Mouse (Mus musculus) urinary bladder, postnatal 0 days (tissue): Measurements from ENCODE around the gene Urah. TPM values are rescaled to one million over a fixed set of nuclear protein-coding genes. Genes with fewer than 3 reads are reported as not detected.

ENCODE experiments used
- polyA plus RNA-seq: library from polyadenylated mRNA; unstranded; fragments of >200 nt; fragmentation: Nextera tagmentation; extraction: Ambion mirVana; gene quantifications from 2 replicates; pipeline ENCODE4 v1.2.1, GENCODE M21; 2015

The Urah gene
- 9.5 and 11.1 TPM in 2 replicates for polyA plus RNA-seq

GRCm38 (mm10) chr7:140834968-140835757 lies at the start of gene Urah:
Gene Urah (plus strand): TSS chr7:140835018.

GRCm38 (mm10) chr7:140787406-140788052 lies 47.3 kb upstream of the Urah start, which contains the start of gene Syce1:
Gene Syce1 (minus strand): TSS chr7:140787852.

GRCm38 (mm10) chr7:140821653-140822329 lies 13.0 kb upstream of the Urah start, which contains the start of gene Zfp941:
Gene Zfp941 (minus strand): TSS chr7:140822178.

GRCm38 (mm10) chr7:140844905-140845665 lies 10.3 kb downstream of the Urah start, which contains the start of gene Scgb1c1:
Gene Scgb1c1 (plus strand): TSS chr7:140845547.

GRCm38 (mm10) chr7:140847755-140848580 lies 13.2 kb downstream of the Urah start, which contains the start of gene Odf3:
Gene Odf3 (plus strand): TSS chr7:140847805.

GRCm38 (mm10) chr7:140855860-140856784 lies 21.3 kb downstream of the Urah start, which contains the start of gene Gm45785:
Gene Gm45785 (minus strand): TSS chr7:140856331.

GRCm38 (mm10) chr7:140856785-140857549 lies 22.1 kb downstream of the Urah start, which contains the start of gene Ric8a:
Gene Ric8a (plus strand): TSS chr7:140856957.

GRCm38 (mm10) chr7:140857550-140858505 lies 23.0 kb downstream of the Urah start, which contains the start of gene Bet1l:
Gene Bet1l (minus strand): TSS chr7:140857577.

GRCm38 (mm10) chr7:140881696-140882468 lies 47.1 kb downstream of the Urah start, which contains the start of the genes Psmd13 and Sirt3:
Gene Psmd13 (plus strand): TSS chr7:140881968.
Gene Sirt3 (minus strand): TSS chr7:140882309.

Other genes with a start within 250 kb of the Urah start
- not detected in 2 replicates for gene Olfr46, start 233.7 kb upstream of the Urah start, polyA plus RNA-seq
- not detected in 2 replicates for gene Olfr61, start 206.0 kb upstream of the Urah start, polyA plus RNA-seq
- gene Olfr53, start 188.6 kb upstream of the Urah start, polyA plus RNA-seq = not detected in 2 replicates
- not detected in 2 replicates for gene Olfr539, start 175.1 kb upstream of the Urah start, polyA plus RNA-seq
- not detected in 2 replicates for gene Olfr45, start 153.1 kb upstream of the Urah start, polyA plus RNA-seq
- gene Olfr541, start 137.8 kb upstream of the Urah start, polyA plus RNA-seq = not detected in 2 replicates
- 0.25 and 0.75 TPM in 2 replicates for gene Cyp2e1, start 71.3 kb upstream of the Urah start, polyA plus RNA-seq
- gene Syce1, start 47.2 kb upstream of the Urah start, polyA plus RNA-seq = 0.19 and 0.25 TPM in 2 replicates
- gene Zfp941, start 12.8 kb upstream of the Urah start, polyA plus RNA-seq = 0.55 and 0.98 TPM in 2 replicates
- not detected in 2 replicates for gene Scgb1c1, start 10.5 kb downstream of the Urah start, polyA plus RNA-seq
- 0.14 TPM in 1 of 2 replicates, not detected in the other for gene Odf3, start 12.8 kb downstream of the Urah start, polyA plus RNA-seq
- not detected in 2 replicates for gene Gm45785, start 21.3 kb downstream of the Urah start, polyA plus RNA-seq
- gene Ric8a, start 21.9 kb downstream of the Urah start, polyA plus RNA-seq = 50.8 and 53.1 TPM in 2 replicates
- 39.9 and 50.6 TPM in 2 replicates for gene Bet1l, start 22.6 kb downstream of the Urah start, polyA plus RNA-seq
- gene Psmd13, start 47.0 kb downstream of the Urah start, polyA plus RNA-seq = 160 and 172 TPM in 2 replicates
- 16.6 and 18.1 TPM in 2 replicates for gene Sirt3, start 47.3 kb downstream of the Urah start, polyA plus RNA-seq
- 0.43 and 0.74 TPM in 2 replicates for gene Cox8b, start 65.4 kb downstream of the Urah start, polyA plus RNA-seq
- 0.08 and 0.22 TPM in 2 replicates for gene Nlrp6, start 85.9 kb downstream of the Urah start, polyA plus RNA-seq
- gene Pgghg, start 106.4 kb downstream of the Urah start, polyA plus RNA-seq = 17.1 and 17.4 TPM in 2 replicates
- gene Ifitm5, start 115.3 kb downstream of the Urah start, polyA plus RNA-seq = 1.1 and 1.4 TPM in 2 replicates
- 0.60 and 0.79 TPM in 2 replicates for gene Gm45717, start 120.9 kb downstream of the Urah start, polyA plus RNA-seq
- gene Ifitm2, start 121.0 kb downstream of the Urah start, polyA plus RNA-seq = 1,342 and 1,631 TPM in 2 replicates
- 156 and 219 TPM in 2 replicates for gene Ifitm1, start 132.2 kb downstream of the Urah start, polyA plus RNA-seq
- 730 and 992 TPM in 2 replicates for gene Ifitm3, start 175.8 kb downstream of the Urah start, polyA plus RNA-seq
- gene Ifitm6, start 182.9 kb downstream of the Urah start, polyA plus RNA-seq = 0.67 and 3.1 TPM in 2 replicates
- not detected in 2 replicates for gene Gm17387, start 194.1 kb downstream of the Urah start, polyA plus RNA-seq
- gene B4galnt4, start 226.1 kb downstream of the Urah start, polyA plus RNA-seq = 0.25 and 0.40 TPM in 2 replicates
- gene Pkp3, start 243.2 kb downstream of the Urah start, polyA plus RNA-seq = 29.1 and 32.9 TPM in 2 replicates